Mouse (Mus musculus): ENCODE measurements around the gene Pif1. TPM values are rescaled to one million over a fixed set of nuclear protein-coding genes. Genes with fewer than 3 reads are reported as not detected.

Gene Pif1
- polyA plus RNA-seq, 1 experiment from 2014 or later, result 9.5 TPM

DNA sequence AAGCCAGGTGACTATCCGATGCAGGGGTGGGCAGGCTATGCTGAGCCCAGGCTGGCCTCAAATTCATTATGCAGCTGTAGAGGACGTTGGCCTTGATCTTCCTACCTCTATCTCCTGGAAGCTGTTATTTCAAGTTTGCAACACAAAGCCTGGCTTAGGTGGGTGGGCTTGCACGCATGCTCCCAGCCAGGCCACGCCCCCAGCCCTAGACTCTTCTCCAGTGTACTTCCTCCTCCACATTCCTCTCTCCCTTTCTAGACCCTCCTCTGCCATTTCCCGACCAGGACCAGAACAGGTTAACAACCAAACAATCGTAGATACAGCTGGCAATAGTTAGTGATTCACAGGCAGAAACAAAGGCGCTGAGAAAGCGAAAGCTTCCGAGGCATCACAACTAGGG is 6.6 kb downstream of the Pif1 start:
- no peak overlapping the region for H3K4me3 ChIP-seq (ENCODE audit: low read depth, low read length)
- H3K4me1 ChIP-seq (ENCODE audit: control insufficient read depth, insufficient read depth, low read length), result peaks cover 10% of the 10 kb centered on the region; the same call in 1 of the 2 replicates
- H3K9me3 ChIP-seq (replicated peaks; ENCODE audit: control insufficient read depth, low read length), result no peaks in the 10 kb centered on the region
- H3K4me2 ChIP-seq, result no peak overlapping the region
- peaks cover 27% of the 10 kb centered on the region for H3K36me3 ChIP-seq (ENCODE audit: control insufficient read depth, insufficient read depth, low read length)
- H3K9ac ChIP-seq (ENCODE audit: low read depth, low read length), result no peak overlapping the region
- no peak overlapping the region for H3K27ac ChIP-seq (ENCODE audit: low read depth, low read length)
- ATAC-seq (replicated peaks; ENCODE audit: insufficient number of reproducible peaks, low FRiP score, low TSS enrichment), result no peak
- WGBS (ENCODE audit: insufficient replicate concordance), result 86% methylated on average over 9 of the region's 9 CpGs
- H3K27me3 ChIP-seq (ENCODE audit: control insufficient read depth, insufficient read depth, low read length), result no peaks in the 10 kb centered on the region

DNA sequence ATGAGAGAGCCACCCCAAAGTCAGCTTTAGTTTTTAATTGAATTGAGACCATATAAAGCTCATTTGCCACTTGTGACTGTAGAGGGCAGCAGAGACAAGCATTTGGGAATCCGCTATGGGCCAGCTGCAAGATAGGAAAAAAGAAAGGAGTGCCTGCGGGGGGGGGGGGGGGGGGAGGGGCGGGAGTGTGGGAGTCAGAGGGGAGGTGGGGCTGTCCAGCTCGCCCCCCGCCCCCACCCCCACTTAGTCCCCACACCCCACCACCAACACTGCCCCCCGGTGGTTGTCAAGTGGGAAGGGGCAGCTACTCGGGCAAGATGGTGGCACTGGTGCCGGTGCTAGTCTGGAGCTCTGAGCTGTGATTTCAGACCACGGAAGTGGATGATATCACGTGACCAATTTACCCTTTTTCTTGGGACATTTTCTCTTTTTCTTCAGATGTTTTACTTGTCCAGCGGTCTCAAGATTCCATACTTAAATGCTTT is 11.8 kb downstream of the Pif1 start:
- Histone ChIP-seq H3K4me3 (ENCODE audit: low read depth, low read length) (no peak overlapping the region), H3K4me1 (ENCODE audit: control insufficient read depth, insufficient read depth, low read length) (no peaks in the 10 kb centered on the region), H3K27ac (ENCODE audit: low read depth, low read length) (0 out of 2 replicates have a peak overlapping the region, but pooled peaks have one; percentile 10), H3K9ac (ENCODE audit: low read depth, low read length) (no peak overlapping the region), H3K4me2 (no peak overlapping the region; the same call in 1 of the 2 replicates), H3K36me3 (ENCODE audit: control insufficient read depth, insufficient read depth, low read length) (peaks cover 12% of the 10 kb centered on the region), H3K27me3 (ENCODE audit: control insufficient read depth, insufficient read depth, low read length) (no peaks in the 10 kb centered on the region), H3K9me3 (replicated peaks; ENCODE audit: control insufficient read depth, low read length) (no peaks in the 10 kb centered on the region)
- WGBS (ENCODE audit: insufficient replicate concordance), result 47% methylated on average over 7 of the region's 11 CpGs
- ATAC-seq (replicated peaks; ENCODE audit: insufficient number of reproducible peaks, low FRiP score, low TSS enrichment), result no peak

GRCm38 (mm10) chr9:65600951-65601350 is 14.0 kb downstream of the Pif1 start:
- Histone ChIP-seq H3K9ac (ENCODE audit: low read depth, low read length) (no peak overlapping the region), H3K9me3 (replicated peaks; ENCODE audit: control insufficient read depth, low read length) (no peaks in the 10 kb centered on the region), H3K4me2 (no peak overlapping the region), H3K4me1 (ENCODE audit: control insufficient read depth, insufficient read depth, low read length) (no peaks in the 10 kb centered on the region), H3K36me3 (ENCODE audit: control insufficient read depth, insufficient read depth, low read length) (no peaks in the 10 kb centered on the region), H3K27me3 (ENCODE audit: control insufficient read depth, insufficient read depth, low read length) (no peaks in the 10 kb centered on the region), H3K4me3 (ENCODE audit: low read depth, low read length) (no peak overlapping the region), H3K27ac (ENCODE audit: low read depth, low read length) (no peak overlapping the region)
- no peak for ATAC-seq (replicated peaks; ENCODE audit: insufficient number of reproducible peaks, low FRiP score, low TSS enrichment)
- WGBS (ENCODE audit: insufficient replicate concordance), result 45% methylated on average over 2 of the region's 2 CpGs

GRCm38 (mm10) chr9:65603401-65604102 is 16.6 kb downstream of the Pif1 start:
- no peak for ATAC-seq (replicated peaks; ENCODE audit: insufficient number of reproducible peaks, low FRiP score, low TSS enrichment)

DNA sequence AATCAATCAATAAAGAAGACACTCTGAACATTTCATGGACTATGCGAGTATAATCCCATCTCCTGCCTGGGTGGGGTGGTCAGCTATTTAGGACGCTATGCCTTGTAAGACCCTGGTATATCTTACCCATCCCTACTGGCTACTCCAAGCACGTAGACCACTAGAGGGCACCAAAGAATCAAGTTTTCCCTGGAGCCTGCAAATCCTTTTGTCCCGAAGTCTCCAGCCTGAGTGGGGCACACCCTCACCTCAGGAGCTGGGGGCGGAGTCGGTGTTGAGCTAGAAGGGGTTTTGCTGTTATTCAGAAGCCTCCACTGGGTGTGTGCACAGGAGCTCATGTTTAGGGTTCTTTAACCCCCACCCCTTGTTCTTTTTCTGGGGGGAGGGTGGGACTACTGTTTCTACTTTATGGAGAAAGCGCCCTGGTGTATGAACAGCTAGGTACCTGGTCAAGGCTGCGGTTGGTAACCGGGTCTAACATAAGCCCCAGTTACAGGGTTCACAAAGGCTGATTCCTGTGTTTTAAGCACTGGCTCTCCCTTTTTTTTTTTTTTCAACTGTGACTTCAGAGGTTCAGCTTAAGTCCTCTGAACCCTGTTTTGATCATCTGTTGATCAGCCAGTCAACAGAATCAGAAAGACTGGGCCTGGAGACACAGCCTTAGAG is 18.6 kb downstream of the Pif1 start:
- no peak; the same call in 1 of the 2 replicates for ATAC-seq (replicated peaks; ENCODE audit: insufficient number of reproducible peaks, low FRiP score, low TSS enrichment)
- H3K4me1 ChIP-seq (ENCODE audit: control insufficient read depth, insufficient read depth, low read length), result peaks cover 16% of the 10 kb centered on the region
- H3K36me3 ChIP-seq (ENCODE audit: control insufficient read depth, insufficient read depth, low read length), result no peaks in the 10 kb centered on the region
- no peaks in the 10 kb centered on the region for H3K9me3 ChIP-seq (replicated peaks; ENCODE audit: control insufficient read depth, low read length)
- H3K4me2 ChIP-seq, result peak overlapping the region; percentile 43
- no peak overlapping the region for H3K9ac ChIP-seq (ENCODE audit: low read depth, low read length)
- H3K27me3 ChIP-seq (ENCODE audit: control insufficient read depth, insufficient read depth, low read length), result no peaks in the 10 kb centered on the region
- WGBS (ENCODE audit: insufficient replicate concordance), result 7% methylated on average over 9 of the region's 9 CpGs
- no peak overlapping the region for H3K27ac ChIP-seq (ENCODE audit: low read depth, low read length)
- H3K4me3 ChIP-seq (ENCODE audit: low read depth, low read length), result no peak overlapping the region

More at GRCm38 (mm10) chr9:65603401-65604102, 16.6 kb downstream of the Pif1 start:
- H3K27me3 ChIP-seq (ENCODE audit: control insufficient read depth, insufficient read depth, low read length), result no peaks in the 10 kb centered on the region
- peaks cover 16% of the 10 kb centered on the region for H3K4me1 ChIP-seq (ENCODE audit: control insufficient read depth, insufficient read depth, low read length)
- no peak overlapping the region for H3K9ac ChIP-seq (ENCODE audit: low read depth, low read length)
- WGBS (ENCODE audit: insufficient replicate concordance), result 47% methylated on average over 8 of the region's 8 CpGs
- H3K9me3 ChIP-seq (replicated peaks; ENCODE audit: control insufficient read depth, low read length), result no peaks in the 10 kb centered on the region
- no peak overlapping the region for H3K4me3 ChIP-seq (ENCODE audit: low read depth, low read length)
- H3K27ac ChIP-seq (ENCODE audit: low read depth, low read length), result no peak overlapping the region
- H3K36me3 ChIP-seq (ENCODE audit: control insufficient read depth, insufficient read depth, low read length), result no peaks in the 10 kb centered on the region
- H3K4me2 ChIP-seq, result no peak overlapping the region

DNA sequence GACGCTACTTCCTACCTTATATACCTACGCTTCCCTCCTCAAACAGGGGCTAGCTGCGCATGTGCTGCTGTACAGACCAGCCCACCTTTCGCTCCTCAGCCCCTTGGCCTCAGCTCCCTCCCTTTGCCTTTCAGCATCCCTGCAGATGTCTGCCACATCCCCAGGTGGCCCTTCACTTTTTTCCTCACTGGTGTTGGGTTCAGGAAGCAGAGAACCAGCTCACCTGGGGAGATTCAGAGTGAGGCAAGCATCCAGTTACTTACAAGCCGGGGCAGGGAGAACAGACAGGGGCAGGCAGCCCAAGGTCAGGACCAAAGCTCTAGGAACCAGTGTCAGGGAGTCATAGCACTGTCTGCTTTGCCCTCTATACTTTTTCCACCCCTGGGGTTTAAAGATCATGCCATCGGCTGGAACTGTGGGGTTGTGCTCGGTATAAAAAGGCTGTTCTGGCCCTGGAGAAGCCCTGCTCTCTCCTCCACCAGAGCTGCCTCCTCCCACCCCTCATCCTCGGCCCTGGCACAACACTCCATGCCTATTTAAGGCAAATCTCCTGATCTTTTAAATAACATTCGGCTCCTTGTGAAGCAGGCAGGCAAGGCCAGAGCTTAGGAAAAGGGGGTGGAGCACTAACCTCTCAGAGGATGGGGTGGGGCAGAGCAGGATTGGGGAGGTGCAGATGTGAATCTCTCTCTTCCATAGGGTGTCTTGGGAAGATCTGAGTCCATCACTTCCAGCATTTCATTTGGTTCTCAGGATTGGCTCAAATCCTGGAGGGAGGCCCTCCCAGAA is 19.6 kb downstream of the Pif1 start:
- Histone ChIP-seq H3K27ac (ENCODE audit: low read depth, low read length) (0 out of 2 replicates have a peak overlapping the region, but pooled peaks have one; percentile 12), H3K4me2 (no peak overlapping the region), H3K36me3 (ENCODE audit: control insufficient read depth, insufficient read depth, low read length) (no peaks in the 10 kb centered on the region), H3K9me3 (replicated peaks; ENCODE audit: control insufficient read depth, low read length) (no peaks in the 10 kb centered on the region), H3K9ac (ENCODE audit: low read depth, low read length) (no peak overlapping the region), H3K4me3 (ENCODE audit: low read depth, low read length) (no peak overlapping the region), H3K4me1 (ENCODE audit: control insufficient read depth, insufficient read depth, low read length) (peaks cover 16% of the 10 kb centered on the region), H3K27me3 (ENCODE audit: control insufficient read depth, insufficient read depth, low read length) (no peaks in the 10 kb centered on the region)
- WGBS (ENCODE audit: insufficient replicate concordance), result 29% methylated on average over 9 of the region's 9 CpGs
- no peak for ATAC-seq (replicated peaks; ENCODE audit: insufficient number of reproducible peaks, low FRiP score, low TSS enrichment)

- ATAC-seq (replicated peaks; ENCODE audit: insufficient number of reproducible peaks, low FRiP score, low TSS enrichment), result no peak
- Histone ChIP-seq H3K9ac (ENCODE audit: low read depth, low read length) (no peak overlapping the region), H3K27ac (ENCODE audit: low read depth, low read length) (0 out of 2 replicates have a peak overlapping the region, but pooled peaks have one; percentile 12), H3K4me3 (ENCODE audit: low read depth, low read length) (no peak overlapping the region), H3K4me1 (ENCODE audit: control insufficient read depth, insufficient read depth, low read length) (peaks cover 16% of the 10 kb centered on the region), H3K4me2 (no peak overlapping the region), H3K9me3 (replicated peaks; ENCODE audit: control insufficient read depth, low read length) (no peaks in the 10 kb centered on the region), H3K36me3 (ENCODE audit: control insufficient read depth, insufficient read depth, low read length) (no peaks in the 10 kb centered on the region), H3K27me3 (ENCODE audit: control insufficient read depth, insufficient read depth, low read length) (no peaks in the 10 kb centered on the region)
- WGBS (ENCODE audit: insufficient replicate concordance), result 15% methylated on average over 2 of the region's 2 CpGs
Measured at GRCm38 (mm10) chr9:65607120-65607519, 20.2 kb downstream of the Pif1 start.

GRCm38 (mm10) chr9:65611969-65612486 is 25.1 kb downstream of the Pif1 start:
- WGBS (ENCODE audit: insufficient replicate concordance), result 75% methylated on average over 5 of the region's 5 CpGs
- Histone ChIP-seq H3K9ac (ENCODE audit: low read depth, low read length) (no peak overlapping the region), H3K4me3 (ENCODE audit: low read depth, low read length) (no peak overlapping the region), H3K4me1 (ENCODE audit: control insufficient read depth, insufficient read depth, low read length) (peaks cover 14% of the 10 kb centered on the region), H3K4me2 (no peak overlapping the region), H3K27me3 (ENCODE audit: control insufficient read depth, insufficient read depth, low read length) (no peaks in the 10 kb centered on the region), H3K36me3 (ENCODE audit: control insufficient read depth, insufficient read depth, low read length) (no peaks in the 10 kb centered on the region), H3K27ac (ENCODE audit: low read depth, low read length) (no peak overlapping the region), H3K9me3 (replicated peaks; ENCODE audit: control insufficient read depth, low read length) (no peaks in the 10 kb centered on the region)
- no peak for ATAC-seq (replicated peaks; ENCODE audit: insufficient number of reproducible peaks, low FRiP score, low TSS enrichment)

All from heart, embryonic 11.5 days (tissue).